Mouse (Mus musculus): Measurements from ENCODE around the gene Stk26. TPM values are rescaled to one million over a fixed set of nuclear protein-coding genes. Genes with fewer than 3 reads are reported as not detected.

Stk26 gene
- polyA plus RNA-seq, 1 experiment from 2014 or later = 6.1 TPM

GRCm38 (mm10) chrX:50926893-50927545 is 86.2 kb downstream of the Stk26 start:
- no peak for DNase-seq
- no peak overlapping the region for H3K9ac ChIP-seq
- H3K4me3 ChIP-seq (ENCODE audit: low read depth, low read length) = no peak overlapping the region
- H3K4me1 ChIP-seq (ENCODE audit: insufficient read depth) = no peaks in the 10 kb centered on the region
- WGBS = 56% methylated on average over 10 of the region's 10 CpGs
- no peaks in the 10 kb centered on the region for H3K9me3 ChIP-seq (ENCODE audit: low read depth, low read length)
- H3K4me2 ChIP-seq = no peak overlapping the region
- no peak overlapping the region for H3K27ac ChIP-seq (ENCODE audit: low read depth)
- H3K27me3 ChIP-seq (ENCODE audit: insufficient read depth, low read length) = no peaks in the 10 kb centered on the region
- no peaks in the 10 kb centered on the region for H3K36me3 ChIP-seq (ENCODE audit: insufficient read depth)
- no peak for ATAC-seq (ENCODE audit: insufficient read depth)
- no peak for TF ChIP-seq CTCF (IDR thresholded peaks at IDR 0.05; ENCODE audit: low read depth)

GRCm38 (mm10) chrX:50930309-50930708 is 89.5 kb downstream of the Stk26 start:
- H3K27ac ChIP-seq (ENCODE audit: low read depth) = no peak overlapping the region
- no peaks in the 10 kb centered on the region for H3K27me3 ChIP-seq (ENCODE audit: insufficient read depth, low read length)
- DNase-seq = no peak
- TF ChIP-seq CTCF (IDR thresholded peaks at IDR 0.05; ENCODE audit: low read depth) = no peak
- WGBS = 38% methylated on average over 3 of the region's 3 CpGs
- H3K4me3 ChIP-seq (ENCODE audit: low read depth, low read length) = no peak overlapping the region
- H3K36me3 ChIP-seq (ENCODE audit: insufficient read depth) = no peaks in the 10 kb centered on the region
- ATAC-seq (ENCODE audit: insufficient read depth) = no peak
- no peaks in the 10 kb centered on the region for H3K4me1 ChIP-seq (ENCODE audit: insufficient read depth)
- H3K9me3 ChIP-seq (ENCODE audit: low read depth, low read length) = no peaks in the 10 kb centered on the region
- H3K4me2 ChIP-seq = no peak overlapping the region
- no peak overlapping the region for H3K9ac ChIP-seq

GRCm38 (mm10) chrX:50937117-50937516 is 96.3 kb downstream of the Stk26 start:
- H3K9me3 ChIP-seq (ENCODE audit: low read depth, low read length) = no peaks in the 10 kb centered on the region
- TF ChIP-seq CTCF (IDR thresholded peaks at IDR 0.05; ENCODE audit: low read depth) = no peak
- H3K9ac ChIP-seq = no peak overlapping the region
- H3K36me3 ChIP-seq (ENCODE audit: insufficient read depth) = no peaks in the 10 kb centered on the region
- no peak overlapping the region for H3K4me2 ChIP-seq
- ATAC-seq (ENCODE audit: insufficient read depth) (no peak), DNase-seq (no peak)
- 79% methylated on average over 3 of the region's 3 CpGs for WGBS
- no peak overlapping the region for H3K27ac ChIP-seq (ENCODE audit: low read depth)
- H3K27me3 ChIP-seq (ENCODE audit: insufficient read depth, low read length) = no peaks in the 10 kb centered on the region
- H3K4me3 ChIP-seq (ENCODE audit: low read depth, low read length) = no peak overlapping the region
- no peaks in the 10 kb centered on the region for H3K4me1 ChIP-seq (ENCODE audit: insufficient read depth)

- H3K27ac ChIP-seq (ENCODE audit: low read depth) = no peak within 1 kb of the TSS
- no peak for TF ChIP-seq CTCF (IDR thresholded peaks at IDR 0.05; ENCODE audit: low read depth)
- H3K4me3 ChIP-seq (ENCODE audit: low read depth, low read length) = no peak within 1 kb of the TSS
- no peaks in the 10 kb centered on the region for H3K4me1 ChIP-seq (ENCODE audit: insufficient read depth)
- H3K36me3 ChIP-seq (ENCODE audit: insufficient read depth) = no peaks in the 10 kb centered on the region
- no peak within 1 kb of the TSS for H3K4me2 ChIP-seq
- 62% methylated on average over 14 of the region's 14 CpGs for WGBS
- no peak within 1 kb of the TSS for H3K9ac ChIP-seq
- no peaks in the 10 kb centered on the region for H3K9me3 ChIP-seq (ENCODE audit: low read depth, low read length)
- H3K27me3 ChIP-seq (ENCODE audit: insufficient read depth, low read length) = no peaks in the 10 kb centered on the region; the same call in 1 of the 2 replicates
- no peak for DNase-seq
- no peak for ATAC-seq (ENCODE audit: insufficient read depth)
Observed at GRCm38 (mm10) chrX:50942610-50943009, 101.8 kb downstream of the Stk26 start, which contains the start of gene Frmd7. Gene Frmd7, minus strand, starts transcription at chrX:50942710.

Other genes starting within 250 kb of the Stk26 start
- 0.08 TPM in 1 of 2 replicates, not detected in the other for gene Frmd7, start 101.7 kb downstream of the Stk26 start, polyA plus RNA-seq (2014; fragmentation: Nextera tagmentation; extraction: Ambion mirVana)
- gene Rap2c, start 177.0 kb downstream of the Stk26 start, polyA plus RNA-seq (2014; fragmentation: Nextera tagmentation; extraction: Ambion mirVana) = 24.3 and 26.7 TPM in 2 replicates